In genomic region chr11:100066236-100067010, GRCm38 (mm10) we compare ENCODE assay signal across 24 mouse cellular contexts. TPM values are rescaled to one million over a fixed set of nuclear protein-coding genes. Genes with fewer than 3 reads are reported as not detected.
DNase-seq lines count a peak whose midpoint lies in the region; ATAC-seq lines count a peak whose summit lies in the region.
"Had no signal": no experiment of that assay in that cellular context is flagged by ENCODE, and none has a peak within 500 bp of the region (broad histone marks: within the 10 kb centered on the region; RNA-seq: fewer than 3 reads in every experiment).

No protein-coding gene starts in this region.

- H3K4me3 ChIP-seq in lung, embryonic 15.5 days, result no peak overlapping the region
- H3K4me3 ChIP-seq: embryonic facial prominence, embryonic 12.5 days; heart, embryonic 12.5 days; neural tube, embryonic 13.5 days had no signal

- no peaks in the 10 kb centered on the region for H3K9me3 ChIP-seq in lung, embryonic 15.5 days
- H3K9me3 ChIP-seq: embryonic facial prominence, embryonic 12.5 days; heart, embryonic 12.5 days; neural tube, embryonic 13.5 days had no signal

- H3K27ac ChIP-seq in lung, embryonic 15.5 days, result 0 out of 2 replicates have a peak overlapping the region, but pooled peaks have one; percentile 35
- H3K27ac ChIP-seq: embryonic facial prominence, embryonic 12.5 days; hindbrain, embryonic 14.5 days; neural tube, embryonic 13.5 days had no signal

- H3K4me2 ChIP-seq in lung, embryonic 15.5 days, result no peak overlapping the region
- H3K4me2 ChIP-seq: embryonic facial prominence, embryonic 12.5 days; heart, embryonic 12.5 days; hindbrain, embryonic 14.5 days; liver, embryonic 11.5 days; neural tube, embryonic 13.5 days had no signal

- no peak for ATAC-seq in lung, embryonic 15.5 days (ENCODE audit: borderline replicate concordance, extremely low read depth, low FRiP score, low TSS enrichment)

- no peak overlapping the region for H3K9ac ChIP-seq in lung, embryonic 15.5 days
- H3K9ac ChIP-seq: embryonic facial prominence, embryonic 12.5 days; heart, embryonic 12.5 days; hindbrain, embryonic 14.5 days; neural tube, embryonic 13.5 days had no signal

- peak; percentile 19 for DNase-seq in cerebellum, adult 9-10 months
- DNase-seq in cerebellum, postnatal 4 days (ENCODE audit: low spot score in 2 of 2), result no peak
- no peak for DNase-seq in lung, adult 18-20 months
- DNase-seq in Muller cell, postnatal 12 days (ENCODE audit: inconsistent ontology term), result peak; percentile 91
- peak; percentile 15 to 35 for DNase-seq in cerebellum, postnatal 25 days
- DNase-seq in kidney, adult 11 months, result no peak
- DNase-seq in layer of hippocampus, adult 8-10 months (ENCODE audit: low spot score in 2 of 2), result no peak
- DNase-seq: gastrocnemius, postnatal 25 days; kidney, adult 18-20 months; kidney, postnatal 14 days; layer of hippocampus, adult 9-11 months; thymus, postnatal 4 days had no signal

- no peaks in the 10 kb centered on the region for H3K36me3 ChIP-seq in lung, embryonic 15.5 days
- H3K36me3 ChIP-seq: embryonic facial prominence, embryonic 12.5 days; heart, embryonic 12.5 days; neural tube, embryonic 13.5 days had no signal

- H3K4me1 ChIP-seq in lung, embryonic 15.5 days, result peaks cover 14% of the 10 kb centered on the region; the same call in 1 of the 2 replicates
- H3K4me1 ChIP-seq: embryonic facial prominence, embryonic 12.5 days; neural tube, embryonic 13.5 days had no signal

- 50% methylated on average over 12 of the region's 12 CpGs for WGBS in lung, embryonic 15.5 days

- H3K27me3 ChIP-seq in lung, embryonic 15.5 days, result no peaks in the 10 kb centered on the region
- H3K27me3 ChIP-seq: embryonic facial prominence, embryonic 12.5 days; heart, embryonic 12.5 days; neural tube, embryonic 13.5 days had no signal

RNA-seq across cellular contexts. Expression of gene Krt31, which starts 16.1 kb away (rescaled TPM):
- polyA plus RNA-seq in lung, embryonic 15.5 days (2015; fragmentation: Nextera tagmentation; extraction: Ambion mirVana), result 0.10 TPM in 1 of 2 replicates, not detected in the other
- not detected for total RNA-seq in layer of hippocampus, adult 8-10 months (2022)
- total RNA-seq: gastrocnemius, postnatal 25 days; left cerebral cortex, postnatal 25 days; monocyte, adult 5-6 weeks had no signal
- polyA plus RNA-seq: embryonic facial prominence, embryonic 12.5 days; forebrain, embryonic 11.5 days; frontal cortex, adult 2 months; heart, embryonic 12.5 days; hindbrain, embryonic 14.5 days; liver, embryonic 11.5 days; neural tube, embryonic 13.5 days had no signal

RNA-seq across cellular contexts. Expression of gene Krt32, which starts 21.6 kb away (rescaled TPM):
- polyA plus RNA-seq in lung, embryonic 15.5 days (2015; fragmentation: Nextera tagmentation; extraction: Ambion mirVana), result not detected in 2 replicates
- total RNA-seq in layer of hippocampus, adult 8-10 months (2022), result not detected
- total RNA-seq: gastrocnemius, postnatal 25 days; left cerebral cortex, postnatal 25 days; monocyte, adult 5-6 weeks had no signal
- polyA plus RNA-seq: embryonic facial prominence, embryonic 12.5 days; forebrain, embryonic 11.5 days; heart, embryonic 12.5 days; hindbrain, embryonic 14.5 days; liver, embryonic 11.5 days; neural tube, embryonic 13.5 days; small intestine, adult 2 months; stomach, embryonic 14.5 days had no signal

RNA-seq across cellular contexts. Expression of gene Krt34, which starts 25.1 kb away (rescaled TPM):
- polyA plus RNA-seq in lung, embryonic 15.5 days (2015; fragmentation: Nextera tagmentation; extraction: Ambion mirVana), result 0.34 TPM in 1 of 2 replicates, not detected in the other
- total RNA-seq in layer of hippocampus, adult 8-10 months (2022), result not detected
- total RNA-seq: gastrocnemius, postnatal 25 days; left cerebral cortex, postnatal 25 days; monocyte, adult 5-6 weeks had no signal
- polyA plus RNA-seq: embryonic facial prominence, embryonic 12.5 days; forebrain, embryonic 11.5 days; frontal cortex, adult 2 months; heart, embryonic 12.5 days; hindbrain, embryonic 14.5 days; liver, embryonic 11.5 days; neural tube, embryonic 13.5 days; small intestine, adult 2 months had no signal

RNA-seq across cellular contexts. Expression of gene Krt35, which starts 29.6 kb away (rescaled TPM):
- polyA plus RNA-seq in lung, embryonic 15.5 days (2015; fragmentation: Nextera tagmentation; extraction: Ambion mirVana), result not detected in 2 replicates
- not detected for total RNA-seq in layer of hippocampus, adult 8-10 months (2022)
- total RNA-seq: gastrocnemius, postnatal 25 days; left cerebral cortex, postnatal 25 days; monocyte, adult 5-6 weeks had no signal
- polyA plus RNA-seq: embryonic facial prominence, embryonic 12.5 days; forebrain, embryonic 11.5 days; frontal cortex, adult 2 months; heart, embryonic 12.5 days; hindbrain, embryonic 14.5 days; liver, embryonic 11.5 days; neural tube, embryonic 13.5 days; small intestine, adult 2 months; stomach, embryonic 14.5 days had no signal

RNA-seq across cellular contexts. Expression of gene Krt33b, which starts 36.8 kb away (rescaled TPM):
- polyA plus RNA-seq in lung, embryonic 15.5 days (2015; fragmentation: Nextera tagmentation; extraction: Ambion mirVana), result not detected in 2 replicates
- not detected for total RNA-seq in layer of hippocampus, adult 8-10 months (2022)
- total RNA-seq: gastrocnemius, postnatal 25 days; left cerebral cortex, postnatal 25 days; monocyte, adult 5-6 weeks had no signal
- polyA plus RNA-seq: forebrain, embryonic 11.5 days; frontal cortex, adult 2 months; heart, embryonic 12.5 days; hindbrain, embryonic 14.5 days; liver, embryonic 11.5 days; neural tube, embryonic 13.5 days; small intestine, adult 2 months had no signal

Comparison
In these comparisons a context has a peak if more than half of its experiments do, and no peak if none do; other contexts are left out.
1. DNase-seq: peak in cerebellum, adult 9-10 months (single experiment), Muller cell, postnatal 12 days (single experiment) and cerebellum, postnatal 25 days (2 of 2); none in cerebellum, postnatal 4 days (0 of 2), lung, adult 18-20 months (0 of 2), kidney, adult 11 months (single experiment) and layer of hippocampus, adult 8-10 months (0 of 2).